In genomic region chr1:175712338-175712909, GRCm38 (mm10) we compare ENCODE assay signal across 18 mouse cellular contexts. TPM values are rescaled to one million over a fixed set of nuclear protein-coding genes. Genes with fewer than 3 reads are reported as not detected.
DNase-seq lines count a peak whose midpoint lies in the region; ATAC-seq and TF ChIP-seq lines count a peak whose summit lies in the region.
"Had no signal": no experiment of that assay in that cellular context is flagged by ENCODE, and none has a peak within 500 bp of the region (broad histone marks: within the 10 kb centered on the region; RNA-seq: fewer than 3 reads in every experiment).

No protein-coding gene starts in this region.

- WGBS in kidney, adult 2 months = 81% methylated on average over 11 of the region's 11 CpGs
- 85% methylated on average over 11 of the region's 11 CpGs for WGBS in hindbrain, embryonic 14.5 days
- WGBS in liver, embryonic 11.5 days = 81% methylated on average over 11 of the region's 11 CpGs

- H3K4me3 ChIP-seq in kidney, adult 2 months (ENCODE audit: insufficient read depth, low read depth, low read length) = no peak overlapping the region
- H3K4me3 ChIP-seq in hindbrain, embryonic 14.5 days (replicated peaks; ENCODE audit: low read length) = no peak overlapping the region
- no peak overlapping the region for H3K4me3 ChIP-seq in liver, embryonic 11.5 days (ENCODE audit: low read depth, low read length)
- H3K4me3 ChIP-seq: embryonic facial prominence, embryonic 12.5 days; forebrain, embryonic 13.5 days; layer of hippocampus, adult 2 months; neural tube, embryonic 15.5 days had no signal

- H3K9ac ChIP-seq in hindbrain, embryonic 14.5 days = no peak overlapping the region
- H3K9ac ChIP-seq in liver, embryonic 11.5 days (ENCODE audit: low read depth, low read length) = no peak overlapping the region
- H3K9ac ChIP-seq: embryonic facial prominence, embryonic 12.5 days; forebrain, embryonic 13.5 days; neural tube, embryonic 15.5 days had no signal

- no peak for ATAC-seq in hindbrain, embryonic 14.5 days (ENCODE audit: low FRiP score)
- no peak for ATAC-seq in liver, embryonic 11.5 days (replicated peaks; ENCODE audit: low FRiP score)
- ATAC-seq: forebrain, embryonic 13.5 days had no signal

- no peak overlapping the region for H3K27ac ChIP-seq in kidney, adult 2 months (ENCODE audit: insufficient read depth, low read depth, low read length)
- no peak overlapping the region for H3K27ac ChIP-seq in hindbrain, embryonic 14.5 days
- no peak overlapping the region for H3K27ac ChIP-seq in liver, embryonic 11.5 days (ENCODE audit: low read depth, low read length)
- H3K27ac ChIP-seq: embryonic facial prominence, embryonic 12.5 days; forebrain, embryonic 13.5 days; layer of hippocampus, adult 2 months; macrophage; neural tube, embryonic 15.5 days had no signal

- no peaks in the 10 kb centered on the region for H3K4me1 ChIP-seq in kidney, adult 2 months (ENCODE audit: control insufficient read depth, insufficient read depth, low read length)
- no peaks in the 10 kb centered on the region for H3K4me1 ChIP-seq in hindbrain, embryonic 14.5 days (replicated peaks; ENCODE audit: control insufficient read depth, insufficient read depth, low read length)
- no peaks in the 10 kb centered on the region for H3K4me1 ChIP-seq in liver, embryonic 11.5 days (replicated peaks; ENCODE audit: control insufficient read depth, insufficient read depth, low read length)
- H3K4me1 ChIP-seq: embryonic facial prominence, embryonic 12.5 days; forebrain, embryonic 13.5 days; neural tube, embryonic 15.5 days had no signal

- H3K27me3 ChIP-seq in kidney, adult 2 months (replicated peaks; ENCODE audit: control insufficient read depth, insufficient read depth, low read length) = no peaks in the 10 kb centered on the region
- no peaks in the 10 kb centered on the region for H3K27me3 ChIP-seq in hindbrain, embryonic 14.5 days (ENCODE audit: control insufficient read depth, insufficient read depth, low read length)
- no peaks in the 10 kb centered on the region for H3K27me3 ChIP-seq in liver, embryonic 11.5 days (replicated peaks; ENCODE audit: control insufficient read depth, insufficient read depth, low read length)
- H3K27me3 ChIP-seq: CH12.LX; embryonic facial prominence, embryonic 12.5 days; forebrain, embryonic 13.5 days; neural tube, embryonic 15.5 days had no signal

- TF ChIP-seq POLR2A in kidney, adult 2 months (IDR thresholded peaks at IDR 0.05; ENCODE audit: low read depth, low read length) = no peak

- H3K36me3 ChIP-seq in kidney, adult 2 months (ENCODE audit: control insufficient read depth, insufficient read depth, low read length) = no peaks in the 10 kb centered on the region
- H3K36me3 ChIP-seq in hindbrain, embryonic 14.5 days (replicated peaks; ENCODE audit: control insufficient read depth, insufficient read depth) = no peaks in the 10 kb centered on the region
- H3K36me3 ChIP-seq in liver, embryonic 11.5 days (ENCODE audit: control insufficient read depth, insufficient read depth, low read length) = no peaks in the 10 kb centered on the region
- H3K36me3 ChIP-seq: embryonic facial prominence, embryonic 12.5 days; neural tube, embryonic 15.5 days had no signal

- TF ChIP-seq CTCF in kidney, adult 2 months (conservative IDR thresholded peaks at IDR 0.05; ENCODE audit: insufficient read depth, insufficient read length, low read depth, low read length) = no peak

- DNase-seq in kidney, postnatal 10 days = peak; percentile 37
- no peak for DNase-seq in kidney, adult 2 months
- peak; percentile 14 for DNase-seq in 3134 (ENCODE audit: extremely low read depth, insufficient read length, low spot score)
- peak; percentile 22 for DNase-seq in ZHBTc4 (ENCODE audit: low read depth, low spot score)
- DNase-seq in heart, adult 8-10 months (ENCODE audit: low spot score) = peak; percentile 45
- DNase-seq in right cerebral cortex, adult 2 months (ENCODE audit: low spot score in 2 of 2) = no peak
- no peak for DNase-seq in hindbrain, embryonic 14.5 days (ENCODE audit: low spot score)
- DNase-seq in liver, embryonic 11.5 days (ENCODE audit: low spot score) = no peak
- DNase-seq: cerebellum, adult 9-10 months; right cerebral cortex, postnatal 4 days had no signal

- no peak overlapping the region for H3K4me2 ChIP-seq in hindbrain, embryonic 14.5 days (replicated peaks)
- H3K4me2 ChIP-seq in liver, embryonic 11.5 days = no peak overlapping the region
- H3K4me2 ChIP-seq: embryonic facial prominence, embryonic 12.5 days; forebrain, embryonic 13.5 days; neural tube, embryonic 15.5 days had no signal

- no peaks in the 10 kb centered on the region for H3K9me3 ChIP-seq in hindbrain, embryonic 14.5 days (ENCODE audit: control insufficient read depth, low read length)
- H3K9me3 ChIP-seq in liver, embryonic 11.5 days (ENCODE audit: control insufficient read depth, low read length) = no peaks in the 10 kb centered on the region
- H3K9me3 ChIP-seq: embryonic facial prominence, embryonic 12.5 days; forebrain, embryonic 13.5 days; neural tube, embryonic 15.5 days had no signal

RNA-seq across cellular contexts. Expression of gene Wdr64, which starts 14.0 kb away (rescaled TPM):
- polyA plus RNA-seq in kidney, adult 2 months (2012; rRNA removed) = 0.03 TPM in 2 replicates
- not detected for total RNA-seq in heart, adult 8-10 months (2022)
- 0.09 TPM in 1 of 2 replicates, not detected in the other for polyA plus RNA-seq in hindbrain, embryonic 14.5 days (2014; fragmentation: Nextera tagmentation; extraction: Ambion mirVana)
- not detected in 2 replicates for polyA plus RNA-seq in liver, embryonic 11.5 days (2014; fragmentation: Nextera tagmentation; extraction: Ambion mirVana)
- total RNA-seq: CH12.LX; layer of hippocampus, adult 2 months; midbrain, postnatal 0 days had no signal
- polyA plus RNA-seq: embryonic facial prominence, embryonic 12.5 days; forebrain, embryonic 13.5 days; limb, embryonic 11.5 days; macrophage; midbrain, postnatal 0 days; neural tube, embryonic 15.5 days had no signal

RNA-seq across cellular contexts. Expression of gene Chml, which starts 19.7 kb away (rescaled TPM):
- polyA plus RNA-seq in kidney, adult 2 months (2012; rRNA removed) = 2.1 and 5.4 TPM in 2 replicates
- total RNA-seq in heart, adult 8-10 months (2022) = 1 to 10 TPM; 6.7 to 9.7 (median 7.7) TPM
- 5.9 and 6.2 TPM in 2 replicates for polyA plus RNA-seq in hindbrain, embryonic 14.5 days (2014; fragmentation: Nextera tagmentation; extraction: Ambion mirVana)
- polyA plus RNA-seq in liver, embryonic 11.5 days (2014; fragmentation: Nextera tagmentation; extraction: Ambion mirVana) = 3.2 and 3.6 TPM in 2 replicates

RNA-seq across cellular contexts. Expression of gene Opn3, which starts 19.8 kb away (rescaled TPM):
- polyA plus RNA-seq in kidney, adult 2 months (2012; rRNA removed) = 2.1 and 2.2 TPM in 2 replicates
- total RNA-seq in heart, adult 8-10 months (2022) = 1 to 10 TPM; 3.7 to 5.8 (median 4.0) TPM
- polyA plus RNA-seq in hindbrain, embryonic 14.5 days (2014; fragmentation: Nextera tagmentation; extraction: Ambion mirVana) = 8.2 and 8.3 TPM in 2 replicates
- 4.0 and 4.3 TPM in 2 replicates for polyA plus RNA-seq in liver, embryonic 11.5 days (2014; fragmentation: Nextera tagmentation; extraction: Ambion mirVana)

Comparison
In these comparisons a context has a peak if more than half of its experiments do, and no peak if none do; other contexts are left out.
1. DNase-seq: peak in kidney, postnatal 10 days (single experiment), 3134 (single experiment), ZHBTc4 (single experiment) and heart, adult 8-10 months (single experiment); none in kidney, adult 2 months (single experiment), right cerebral cortex, adult 2 months (0 of 2), hindbrain, embryonic 14.5 days (single experiment) and liver, embryonic 11.5 days (single experiment).